Mouse (Mus musculus) CH12F3 (cell line): Measurements from ENCODE around the gene Smoc2.

Experiments used
- in situ Hi-C: fragments of 300-500 bp; cut with MboI; formaldehyde crosslinking; loops from 2 replicates; pipeline ENCODE4 v1.14.3; 2020; ENCODE audit warnings: low sequenced_read_pairs

Gene Smoc2

DNA sequence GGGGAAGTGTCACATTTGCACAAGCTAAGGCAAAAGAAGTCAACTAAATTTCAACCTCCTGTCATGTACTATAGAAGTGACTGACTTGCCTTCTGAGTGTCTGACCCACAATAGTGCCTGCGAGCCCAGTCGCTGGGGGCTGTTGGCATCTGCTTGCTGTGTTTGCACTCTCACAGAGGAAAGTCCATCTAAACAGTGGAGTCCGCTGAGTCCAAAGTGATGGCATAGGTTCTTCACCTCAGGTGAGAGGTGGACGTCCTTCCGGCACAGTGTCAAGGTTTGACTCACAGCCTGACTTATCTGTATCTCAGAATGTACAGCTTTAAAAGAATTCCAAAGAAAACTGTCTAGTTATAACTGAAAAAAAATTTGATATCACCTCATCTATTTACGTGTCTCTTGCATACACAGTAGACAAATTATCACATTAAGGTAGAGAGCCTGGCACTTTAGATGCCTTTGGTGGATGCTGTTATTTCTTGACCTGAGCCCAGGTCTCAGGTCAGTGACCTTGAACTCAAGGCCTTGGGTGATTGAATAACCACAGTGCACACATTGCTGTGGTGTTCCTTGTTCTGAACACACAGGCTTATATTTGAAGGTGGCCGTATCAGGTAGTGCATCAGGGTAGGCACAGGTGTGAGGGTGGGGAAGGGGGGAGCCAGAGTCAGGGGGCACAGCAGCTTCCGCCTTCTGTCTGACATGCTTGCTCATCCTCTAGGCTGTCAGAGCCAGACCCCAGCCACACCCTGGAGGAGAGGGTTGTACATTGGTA is 119.5 kb downstream of the Smoc2 start:
- in situ Hi-C loops, result no loop called here

DNA sequence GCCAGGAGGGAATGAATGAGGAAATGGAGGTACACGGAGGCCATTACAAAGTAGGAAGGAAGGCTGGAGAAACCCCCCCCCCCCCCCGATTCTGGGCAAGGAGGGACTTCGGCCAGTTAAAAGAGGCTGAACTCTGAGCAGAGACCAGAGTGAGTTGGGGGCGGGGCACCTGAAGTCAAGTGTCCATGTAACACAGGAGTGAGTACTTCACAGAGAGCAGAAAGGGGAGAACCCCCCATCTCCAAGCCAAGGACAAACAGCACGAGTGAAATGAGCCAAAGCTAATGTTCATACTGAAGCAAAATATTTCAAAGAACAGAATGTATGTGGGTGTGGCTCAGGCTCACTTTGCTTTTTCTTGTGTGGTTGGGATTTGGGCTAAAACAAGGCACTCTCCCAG is 121.7 kb downstream of the Smoc2 start:
- in situ Hi-C loops, result no loop called here

DNA sequence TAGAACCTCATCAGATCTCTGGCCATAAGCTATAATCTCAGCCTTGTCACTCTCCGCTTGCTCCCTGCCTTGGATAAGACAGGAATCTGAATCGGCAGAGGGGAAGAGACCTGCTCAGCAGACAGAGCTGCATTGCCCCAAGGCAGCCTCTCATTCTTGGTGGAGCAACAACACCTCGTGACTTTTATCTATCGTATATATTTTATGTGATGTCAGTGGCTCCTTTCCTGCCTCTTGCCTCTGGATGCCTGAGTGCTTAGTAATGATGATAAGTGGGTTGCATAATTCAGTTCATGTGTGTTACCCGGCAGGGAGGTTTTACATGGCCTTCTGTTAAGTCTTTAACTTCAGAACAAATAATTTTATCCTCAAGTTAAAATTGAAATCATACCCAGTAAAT is 128.6 kb downstream of the Smoc2 start:
- in situ Hi-C loops, result no loop called here

DNA sequence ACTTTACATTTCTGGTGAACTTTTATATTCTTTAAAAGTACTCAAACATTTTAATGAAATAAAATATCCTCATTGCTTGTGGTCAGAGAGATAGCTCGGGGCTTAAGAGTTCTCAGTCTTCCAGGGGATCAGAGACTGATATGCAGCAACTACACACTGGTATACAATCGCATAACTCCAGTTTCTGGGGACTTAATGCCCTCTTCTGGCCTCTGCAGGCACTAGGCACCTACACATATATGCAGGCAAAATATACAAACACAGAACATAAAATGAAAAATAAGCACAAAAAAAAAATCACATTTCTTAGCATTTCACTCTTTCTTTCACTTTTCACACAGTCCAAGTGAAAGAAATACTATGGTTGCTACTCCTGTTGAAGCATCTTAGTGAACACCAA is 133.2 kb downstream of the Smoc2 start:
- in situ Hi-C loops, result no loop called here

DNA sequence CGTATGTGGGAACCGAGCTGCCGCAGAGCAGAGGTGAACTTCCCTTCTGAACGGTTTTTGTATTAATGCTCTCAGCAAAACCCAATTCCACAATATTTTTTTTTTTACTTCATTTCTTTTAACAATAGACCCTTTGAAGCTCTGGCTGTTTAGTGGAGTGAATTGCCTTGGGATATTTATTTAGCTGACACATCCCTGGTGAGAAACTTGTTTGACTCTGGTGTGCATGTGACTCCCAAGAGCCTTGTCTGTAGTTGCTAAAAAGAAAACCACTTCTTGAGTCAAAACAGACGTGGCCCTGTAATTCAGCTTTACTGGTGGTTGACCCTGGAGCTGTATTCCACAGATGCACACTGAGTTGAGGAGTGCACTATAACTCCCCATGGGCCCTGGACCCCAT is 135.2 kb downstream of the Smoc2 start:
- in situ Hi-C loops, result no loop called here

DNA sequence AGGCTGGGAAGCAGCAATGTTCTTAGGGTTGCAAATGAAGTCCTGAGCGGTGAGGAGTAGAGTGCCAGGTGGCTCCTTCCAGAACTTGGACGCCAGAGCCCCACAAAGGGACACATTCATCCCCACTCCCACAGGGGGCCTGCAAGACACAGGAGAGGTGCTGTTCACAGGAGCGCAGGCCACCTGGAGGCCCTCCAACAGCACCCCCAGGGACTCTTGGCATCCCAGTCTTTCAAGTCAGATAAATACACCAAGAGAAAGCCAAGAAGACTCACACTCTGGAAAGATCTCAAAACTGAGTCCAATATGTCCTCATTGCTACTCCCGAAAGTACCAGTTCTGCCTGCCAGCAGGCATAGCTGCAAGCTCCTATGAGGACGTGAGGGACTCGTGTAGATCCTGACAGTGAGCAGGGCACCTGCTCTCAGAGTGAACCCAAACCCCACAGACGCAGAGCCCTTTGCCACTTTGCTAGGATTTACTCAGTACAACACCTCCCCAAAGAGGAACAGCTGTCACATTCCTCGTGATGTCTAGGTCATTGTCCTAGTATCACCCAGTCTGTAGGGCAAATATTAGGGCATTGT is 141.2 kb downstream of the Smoc2 start:
- in situ Hi-C loops, result no loop called here

DNA sequence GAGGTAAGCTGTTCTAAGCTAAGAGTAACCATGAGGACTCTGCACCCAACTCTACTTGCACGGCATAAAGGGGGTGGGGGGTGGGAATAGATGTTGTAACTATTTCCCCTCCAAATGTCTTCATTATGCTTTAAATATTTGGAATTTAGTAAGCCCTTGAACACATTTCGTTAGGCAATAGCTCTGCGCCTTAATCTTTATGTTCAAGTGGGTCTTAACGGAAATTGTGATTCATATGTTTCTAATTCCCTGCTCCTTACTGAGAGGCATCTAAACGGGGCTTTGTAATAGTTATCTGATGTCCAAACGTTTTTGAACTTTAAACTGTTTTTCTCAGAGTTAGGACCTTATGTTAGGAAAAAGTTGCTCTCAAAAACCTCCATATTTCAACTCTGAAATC is 147.2 kb downstream of the Smoc2 start:
- in situ Hi-C loops, result no loop called here

DNA sequence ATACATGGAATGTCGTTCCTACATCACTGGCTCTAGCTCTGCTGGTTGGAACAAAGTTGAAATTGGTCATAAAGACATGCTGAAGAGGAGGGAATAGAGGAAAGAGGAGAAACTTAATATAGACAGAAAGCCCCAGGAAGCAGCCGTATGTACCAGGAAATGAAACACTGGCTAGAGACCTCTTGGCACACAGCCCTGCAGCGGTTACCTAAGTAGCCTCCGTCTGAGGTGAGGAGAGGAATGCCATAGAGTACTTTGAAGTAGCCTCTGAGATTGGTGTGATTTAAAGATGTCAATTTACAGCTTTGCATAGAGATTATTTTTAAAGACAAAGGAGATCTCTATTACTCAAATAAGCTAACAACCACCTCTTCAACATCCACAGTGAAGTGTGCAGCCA is 155.4 kb downstream of the Smoc2 start:
- in situ Hi-C loops, result no loop called here

DNA sequence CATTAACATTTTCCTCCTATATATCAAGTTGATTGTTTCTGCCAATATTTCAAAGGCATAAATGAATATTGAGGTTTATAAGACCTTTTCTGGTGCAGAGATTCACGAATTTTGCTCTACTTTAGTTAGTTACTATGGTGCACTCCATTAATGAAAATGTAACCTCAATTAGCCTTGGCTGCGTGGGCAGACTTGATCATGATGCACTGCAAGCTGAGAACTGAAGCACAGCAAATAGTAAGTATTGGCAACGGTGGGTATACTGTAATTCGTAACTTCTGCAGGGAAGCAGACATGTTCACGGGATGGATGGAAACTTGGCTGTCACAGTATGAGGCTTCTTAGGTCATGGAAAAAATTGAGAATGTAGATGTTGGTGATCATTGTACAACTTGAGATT is 166.3 kb downstream of the Smoc2 start:
- in situ Hi-C loops, result no loop called here

DNA sequence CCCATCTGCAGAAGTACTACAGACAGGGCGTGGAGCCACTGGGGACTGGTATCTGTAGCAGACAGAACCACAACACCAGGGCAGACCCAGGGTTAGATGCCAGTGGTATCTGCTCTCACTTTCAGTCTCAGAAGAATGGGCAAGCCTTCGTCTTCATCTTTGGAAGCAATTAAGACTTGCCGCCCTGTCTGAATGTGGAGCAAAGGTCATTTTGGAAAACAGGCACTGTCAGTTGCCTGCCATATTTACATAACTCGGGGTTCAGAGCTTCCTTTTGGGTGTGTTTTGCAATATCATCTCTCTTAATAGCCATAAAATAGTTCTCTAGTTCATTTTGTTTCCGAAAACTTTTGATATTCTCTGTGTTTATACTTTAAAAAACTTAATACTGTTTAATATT is 168.0 kb downstream of the Smoc2 start:
- in situ Hi-C loops, result no loop called here
